Mouse (Mus musculus) thymus, adult 2 months (tissue): ENCODE results near the gene Srgap1.

Experiments used
- CTCF ChIP-seq: fragments of 200-500 bp; IDR thresholded peaks from 2 replicates; pipeline ENCODE4 v1.5.1; 2012; ENCODE audit warnings: mild to moderate bottlenecking, control low read depth, low read length, moderate library complexity, borderline replicate concordance; ENCODE audit not compliant: control insufficient read depth, poor library complexity, insufficient read depth; ENCODE audit errors: extremely low read depth
- POLR2A ChIP-seq: fragments of 200-500 bp; IDR thresholded peaks from 2 replicates; pipeline ENCODE4 v1.6.1; 2012; ENCODE audit warnings: mild to moderate bottlenecking, low read length, control low read depth, moderate library complexity; ENCODE audit not compliant: control insufficient read depth, poor library complexity, insufficient read depth; ENCODE audit errors: extremely low read depth

DNA sequence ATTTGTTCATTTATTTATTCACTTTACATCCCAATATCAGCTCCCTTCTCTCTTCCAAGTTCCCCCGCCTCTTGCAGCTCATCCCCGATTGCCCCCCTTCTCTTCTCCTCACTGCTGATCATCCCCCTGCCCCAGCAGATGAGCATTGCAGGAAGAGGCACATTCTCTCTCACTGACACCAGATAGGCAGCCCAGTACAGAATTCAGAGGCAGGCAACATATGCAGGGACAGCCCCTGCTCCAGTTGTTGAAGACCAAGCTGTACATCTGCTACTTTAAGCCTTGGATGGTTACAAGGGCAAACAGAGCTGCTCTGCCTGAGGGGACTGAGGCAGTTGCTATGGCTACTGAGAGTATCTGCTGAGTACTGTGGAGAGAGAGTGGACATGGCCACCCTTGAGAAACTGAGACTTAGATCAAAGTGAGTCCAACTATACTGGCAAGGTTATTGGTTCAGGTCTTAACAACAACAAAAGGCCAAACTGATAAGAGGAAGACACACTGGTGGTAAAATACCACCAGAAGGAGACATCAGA lies 149.2 kb downstream of the Srgap1 start:
- TF ChIP-seq CTCF (no peak), POLR2A (no peak)
